Comparison of ENCODE assay signal across 18 mouse cellular contexts in the genomic region with DNA sequence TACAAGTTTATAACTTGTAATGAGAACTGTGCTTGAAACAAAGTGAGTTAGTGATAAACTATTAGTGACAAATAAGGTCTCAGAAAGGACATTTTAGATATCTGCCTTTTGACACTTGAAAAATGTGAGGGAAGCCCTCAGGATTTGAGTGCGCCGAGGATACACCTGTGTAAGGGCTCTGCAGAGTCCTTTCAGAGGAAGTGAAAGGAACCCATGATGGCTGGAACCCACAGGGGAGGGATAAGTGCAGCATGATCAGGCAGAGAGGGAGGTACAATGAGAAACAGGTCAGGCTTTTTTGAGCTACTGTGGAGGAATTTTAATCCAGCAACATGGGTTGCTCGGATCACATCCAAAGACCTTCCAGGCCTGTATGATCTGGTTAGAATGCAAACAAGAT. TPM values are rescaled to one million over a fixed set of nuclear protein-coding genes. Genes with fewer than 3 reads are reported as not detected.
DNase-seq lines count a peak whose midpoint lies in the region; ATAC-seq lines count a peak whose summit lies in the region.
"Had no signal": no experiment of that assay in that cellular context is flagged by ENCODE, and none has a peak within 500 bp of the region (broad histone marks: within the 10 kb centered on the region; RNA-seq: fewer than 3 reads in every experiment).

No protein-coding gene starts in this region.

- DNase-seq in B cell, adult 2 months = peak; percentile 57 to 70
- no peak for DNase-seq in left cerebral cortex, adult 18-20 months (ENCODE audit: low spot score in 2 of 2)
- DNase-seq in heart, postnatal 14 days = no peak
- DNase-seq in left cerebral cortex, postnatal 25 days (ENCODE audit: low spot score in 2 of 2) = no peak
- DNase-seq: adrenal gland, adult 8-10 months; adrenal gland, postnatal 14 days; adrenal gland, postnatal 36 days; cerebellum, adult 11-12 months; cerebellum, adult 2 months; cerebellum, adult 9-11 months; cerebellum, postnatal 14 days; cerebellum, postnatal 36 days; embryo, embryonic 11 days had no signal

- intact Hi-C loops in heart, postnatal 14 days (cut with DNase I) = no loop called here
- intact Hi-C loops in left cerebral cortex, postnatal 25 days (cut with DNase I) = no loop called here

- ATAC-seq in neutrophil, adult 5-6 weeks (ENCODE audit: extremely low read depth, insufficient number of reproducible peaks, low FRiP score, poor library complexity, severe bottlenecking) = peak; percentile 73
- ATAC-seq: activated CD4-positive, CD25-positive, alpha-beta regulatory T cell, adult 4 months; forebrain, embryonic 14.5 days; forebrain, embryonic 16.5 days; Patski had no signal

RNA-seq across cellular contexts. Expression of a gene that starts 10.4 kb away (rescaled TPM):
- 37.4 and 41.9 TPM in 2 replicates for total RNA-seq in neutrophil, adult 5-6 weeks (2017)
- 100 to 1,000 TPM; 175 to 183 TPM for total RNA-seq in left cerebral cortex, adult 18-20 months (2021)
- 10 to 100 TPM; 11.5 to 23.8 TPM for total RNA-seq in heart, postnatal 14 days (2021)
- 100 to 1,000 TPM; 122 to 123 TPM for total RNA-seq in left cerebral cortex, postnatal 25 days (2021)

Comparison
In these comparisons a context has a peak if more than half of its experiments do, and no peak if none do; other contexts are left out.
1. DNase-seq: peak in B cell, adult 2 months (2 of 2); none in left cerebral cortex, adult 18-20 months (0 of 2), heart, postnatal 14 days (0 of 2) and left cerebral cortex, postnatal 25 days (0 of 2).